Mouse (Mus musculus) MEL (cell line): ENCODE data around the gene Arl15.

Experiments
- CTCF ChIP-seq, 3 experiments: IDR thresholded peaks in 2 of 3; conservative IDR thresholded peaks in 1 of 3; 2 replicates each; pipeline ENCODE4 v1.5.1; 2011 to 2012; ENCODE audit warnings: low read length in 3 of 3, low read depth in 2 of 3, mild to moderate bottlenecking in 2 of 3, improper control_type of control experiment in 1 of 3, inconsistent platforms in 1 of 3, mixed read lengths in 1 of 3, moderate library complexity in 1 of 3; ENCODE audit not compliant: control insufficient read depth in 1 of 3, insufficient read depth in 1 of 3, poor library complexity in 1 of 3, severe bottlenecking in 1 of 3
- EP300 ChIP-seq, 2 experiments: IDR thresholded peaks; 2 replicates each; pipeline ENCODE4 v1.6.1; 2011; ENCODE audit warnings: improper control_type of control experiment in 2 of 2, low read length in 2 of 2, low read depth in 1 of 2, mild to moderate bottlenecking in 1 of 2
- HCFC1 ChIP-seq: IDR thresholded peaks from 2 replicates; pipeline ENCODE4 v1.6.1; 2012; ENCODE audit warnings: low read depth, mild to moderate bottlenecking, inconsistent platforms, low read length, improper control_type of control experiment, moderate library complexity
- KAT2A ChIP-seq: conservative IDR thresholded peaks from 2 replicates; pipeline ENCODE4 v1.6.1; 2012; ENCODE audit warnings: low read depth, low read length, improper control_type of control experiment, inconsistent platforms
- MAFK ChIP-seq: IDR thresholded peaks from 2 replicates; pipeline ENCODE4 v1.6.1; 2011; ENCODE audit warnings: low read depth, mild to moderate bottlenecking, low read length, improper control_type of control experiment, borderline replicate concordance
- MYC ChIP-seq: IDR thresholded peaks from 2 replicates; pipeline ENCODE4 v1.6.1; 2011; ENCODE audit warnings: low read depth, mild to moderate bottlenecking, low read length, improper control_type of control experiment, moderate library complexity
- POLR2A ChIP-seq, 2 experiments: IDR thresholded peaks; 2 replicates each; pipeline ENCODE4 v1.6.1; 2011 to 2012; ENCODE audit warnings: low read length in 2 of 2, mild to moderate bottlenecking in 2 of 2, control low read depth in 1 of 2, improper control_type of control experiment in 1 of 2, low read depth in 1 of 2, moderate library complexity in 1 of 2; ENCODE audit not compliant: control insufficient read depth in 1 of 2, insufficient read depth in 1 of 2, poor library complexity in 1 of 2
- POLR2AphosphoS5 ChIP-seq: IDR thresholded peaks from 2 replicates; pipeline ENCODE4 v1.6.1; 2012; ENCODE audit warnings: low read depth, borderline replicate concordance, mild to moderate bottlenecking, inconsistent platforms, low read length, moderate library complexity, mixed read lengths
- RAD21 ChIP-seq: IDR thresholded peaks from 2 replicates; pipeline ENCODE4 v1.6.1; 2011; ENCODE audit warnings: mild to moderate bottlenecking, low read depth, low read length, improper control_type of control experiment
- USF2 ChIP-seq, 2 experiments: IDR thresholded peaks; 2 replicates each; pipeline ENCODE4 v1.6.1; 2011 to 2012; ENCODE audit warnings: improper control_type of control experiment in 2 of 2, low read length in 2 of 2, borderline replicate concordance in 1 of 2, inconsistent platforms in 1 of 2, low read depth in 1 of 2, mild to moderate bottlenecking in 1 of 2; ENCODE audit not compliant: insufficient read depth in 1 of 2
- ZC3H11A ChIP-seq: IDR thresholded peaks from 2 replicates; pipeline ENCODE4 v1.6.1; 2012; ENCODE audit warnings: low read depth, mild to moderate bottlenecking, inconsistent platforms, low read length, improper control_type of control experiment

DNA sequence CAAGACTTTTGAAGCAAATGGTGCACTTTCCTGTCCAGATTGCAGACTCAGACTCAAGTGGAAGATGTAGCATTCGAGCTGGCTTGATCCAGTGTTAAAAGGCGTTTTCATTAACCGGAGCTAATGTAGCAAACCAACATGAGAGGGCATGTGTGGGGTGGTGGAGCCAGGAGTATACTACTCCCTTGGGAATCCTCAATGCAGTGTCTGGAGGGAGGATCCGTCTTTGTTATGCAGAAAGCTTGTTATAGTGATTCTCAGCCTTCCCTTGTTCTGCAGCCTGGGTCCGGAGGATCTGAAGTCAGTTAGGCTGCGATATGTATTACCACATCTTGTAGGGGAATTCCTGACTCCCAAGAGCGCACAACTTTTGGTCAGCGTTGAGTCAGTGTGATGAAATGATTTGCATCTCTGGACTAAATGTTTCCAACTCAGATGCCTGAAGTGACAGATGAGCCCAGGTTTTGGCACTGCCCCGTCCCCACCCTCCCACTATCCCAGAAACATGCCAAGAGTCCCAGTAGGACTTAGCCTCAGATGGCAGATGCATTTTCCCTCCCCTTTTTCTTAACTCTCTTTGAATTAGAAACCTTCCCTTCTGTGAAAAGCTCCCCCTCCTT is 363.9 kb downstream of the Arl15 start:
- TF ChIP-seq POLR2A (IDR thresholded peaks at IDR 0.05; ENCODE audit: control insufficient read depth in 1 of 2, insufficient read depth in 1 of 2, low read depth in 1 of 2, low read length in 2 of 2, poor library complexity in 1 of 2) (no peak), KAT2A (no peak), EP300 (IDR thresholded peaks at IDR 0.05; ENCODE audit: low read depth in 1 of 2, low read length in 2 of 2) (no peak), CTCF (IDR thresholded peaks at IDR 0.05 in 2 of 3, conservative IDR thresholded peaks at IDR 0.05 in 1 of 3; ENCODE audit: control insufficient read depth in 1 of 3, insufficient read depth in 1 of 3, low read depth in 2 of 3, low read length in 3 of 3, poor library complexity in 1 of 3, severe bottlenecking in 1 of 3) (no peak), HCFC1 (no peak), RAD21 (no peak), MYC (no peak), MAFK (no peak), POLR2AphosphoS5 (no peak), USF2 (IDR thresholded peaks at IDR 0.05; ENCODE audit: borderline replicate concordance in 1 of 2, insufficient read depth in 1 of 2, low read depth in 1 of 2, low read length in 2 of 2) (no peak), ZC3H11A (no peak)
